Mouse (Mus musculus) right cerebral cortex, postnatal 14 days (tissue): ENCODE results near the gene Cdh22.

Experiments used
- DNase-seq: peaks from one replicate; pipeline ENCODE4 v3.0.0; 2022

Gene Cdh22

DNA sequence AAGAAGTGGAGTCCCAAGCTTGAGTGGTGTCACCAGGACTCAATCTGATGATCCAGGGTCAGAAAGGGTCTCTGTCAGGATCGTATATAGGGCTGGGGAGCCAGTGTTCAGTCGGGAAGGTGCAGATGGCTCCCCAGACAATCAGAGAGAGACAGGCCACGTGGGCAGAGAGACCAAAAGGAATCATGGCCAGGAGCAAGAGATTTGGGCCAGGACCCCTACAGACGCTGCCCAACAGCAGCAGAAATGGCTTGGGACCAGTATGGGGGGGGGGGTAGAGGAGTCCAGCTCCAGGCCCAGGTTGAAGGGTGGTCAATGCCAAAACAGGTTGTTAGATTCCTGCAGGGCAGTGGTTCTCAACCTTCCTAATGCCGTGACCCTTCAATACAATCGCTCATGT lies 29.2 kb downstream of the Cdh22 start:
- DNase-seq, result no peak

DNA sequence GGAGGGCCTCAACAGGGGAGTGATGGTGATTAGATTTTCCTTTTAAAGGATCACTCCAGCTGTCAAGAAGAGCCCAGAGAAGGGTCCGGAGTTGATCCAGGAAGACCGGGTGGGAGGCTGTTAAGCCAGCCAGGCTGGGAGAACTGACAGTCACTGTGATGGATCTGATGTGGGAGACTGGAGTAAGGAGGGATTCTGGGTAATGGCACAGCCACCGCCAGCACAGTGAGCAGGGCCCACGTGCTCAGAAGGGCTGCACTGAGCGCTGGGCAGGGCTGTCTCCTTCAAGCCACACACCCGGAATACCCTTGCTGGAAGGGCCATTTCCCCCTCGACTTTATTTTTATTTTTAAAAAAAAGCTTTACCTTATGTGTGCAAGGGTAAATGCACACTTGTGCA lies 29.7 kb downstream of the Cdh22 start:
- DNase-seq, result no peak

DNA sequence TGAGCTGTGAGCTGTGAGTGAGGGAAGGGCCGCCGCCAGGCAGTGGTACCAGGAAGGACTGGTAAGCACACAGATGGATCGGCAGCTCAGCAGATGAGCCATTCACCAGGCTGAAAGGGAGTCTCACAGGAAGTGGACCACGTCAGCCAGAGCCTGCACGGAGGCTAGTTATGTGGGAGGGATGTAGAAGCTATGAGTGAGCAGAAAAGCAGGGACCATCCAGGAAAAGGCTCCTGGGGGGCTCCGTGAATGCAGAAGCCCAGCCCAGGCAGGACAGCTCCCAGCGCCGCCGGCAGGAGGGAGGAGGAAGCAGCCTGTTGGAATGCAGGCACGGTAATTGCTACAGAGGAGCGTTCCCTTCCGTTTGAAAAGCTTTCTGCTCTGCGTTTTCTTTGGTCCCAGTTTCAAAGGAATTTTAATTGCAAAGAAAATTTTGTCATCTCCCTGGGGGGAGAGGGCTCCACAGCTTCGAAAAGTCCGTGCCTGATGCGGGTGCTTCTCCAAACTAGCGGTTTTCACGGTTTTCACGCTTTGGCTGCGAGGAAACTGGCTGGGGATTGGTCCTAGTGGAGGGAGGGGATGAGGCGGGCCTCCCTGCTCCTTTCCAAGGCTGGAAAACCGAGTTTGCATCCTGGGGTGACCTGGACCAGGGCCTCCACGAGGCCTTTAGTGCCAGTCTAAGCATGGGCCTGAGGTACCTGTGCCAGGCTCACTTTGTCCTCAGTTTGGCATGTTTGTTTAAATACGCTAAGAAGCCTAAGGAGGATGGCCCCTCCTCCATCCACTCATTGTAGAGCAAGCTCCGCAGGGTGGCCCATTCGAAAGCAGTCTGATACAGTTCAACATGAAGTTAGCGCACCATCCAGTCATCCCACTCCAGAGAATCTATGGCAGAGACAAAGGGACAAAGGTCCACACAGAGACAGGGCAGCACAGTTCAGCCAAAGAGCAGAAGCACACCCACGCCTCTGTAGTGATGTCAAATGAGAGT lies 32.6 kb downstream of the Cdh22 start:
- DNase-seq, result peak; percentile 51

DNA sequence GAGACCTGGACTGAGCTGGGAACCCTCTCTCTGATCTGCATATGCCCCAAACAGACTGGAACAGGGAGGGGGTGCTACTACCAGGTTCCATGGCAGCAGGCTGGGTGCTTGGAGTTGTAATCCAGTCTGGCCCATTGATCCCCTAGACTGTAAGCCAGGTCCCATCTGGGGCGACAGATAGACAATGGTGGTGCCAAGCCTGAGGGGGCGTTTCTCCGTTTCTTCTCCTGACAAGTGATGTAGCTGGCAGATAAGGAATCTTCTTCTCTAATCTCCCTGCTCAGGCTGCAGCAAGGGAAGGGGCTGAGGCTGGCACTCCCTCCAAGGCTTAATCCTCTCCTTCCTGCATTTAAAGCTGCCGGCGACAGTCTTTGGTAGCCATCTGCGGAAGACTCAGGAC lies 37.1 kb downstream of the Cdh22 start:
- DNase-seq, result no peak

DNA sequence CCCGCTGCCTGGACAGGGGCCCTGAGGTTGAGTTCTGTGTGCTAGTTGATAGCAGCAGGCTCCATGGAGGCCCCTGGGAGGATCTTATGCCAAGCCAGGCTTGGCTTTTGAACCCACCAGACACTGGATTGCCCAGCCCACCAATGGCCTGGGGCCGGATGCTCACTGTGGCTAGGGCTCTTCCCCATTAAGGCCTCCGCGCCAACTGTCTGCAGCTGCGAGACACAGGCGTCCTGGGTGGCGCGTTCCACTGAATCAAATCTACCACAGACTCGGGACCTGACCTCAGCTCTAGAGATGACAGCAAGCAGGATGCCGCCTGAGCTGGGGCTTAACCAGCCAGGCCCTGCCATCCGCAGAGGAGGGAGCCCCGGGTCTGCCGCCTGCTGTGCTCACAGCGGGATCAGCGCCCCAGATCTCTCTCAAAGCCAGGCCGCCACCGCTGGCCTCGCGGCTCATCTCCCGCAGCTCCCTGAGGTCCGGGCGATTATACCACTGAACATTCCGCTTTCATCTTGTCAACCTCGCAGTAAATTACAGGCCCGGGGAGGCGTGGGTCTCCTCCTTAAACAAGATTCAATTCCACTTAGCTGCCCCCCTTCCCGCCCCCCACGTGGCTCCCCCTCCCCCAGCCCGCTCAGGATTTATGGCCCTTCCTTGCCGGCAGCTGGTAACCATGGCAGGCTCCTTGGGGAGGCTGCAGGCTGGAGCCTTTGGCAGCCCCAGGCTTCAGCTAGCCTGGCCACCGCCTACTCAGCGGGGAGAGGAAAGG lies 39.1 kb downstream of the Cdh22 start:
- no peak for DNase-seq

DNA sequence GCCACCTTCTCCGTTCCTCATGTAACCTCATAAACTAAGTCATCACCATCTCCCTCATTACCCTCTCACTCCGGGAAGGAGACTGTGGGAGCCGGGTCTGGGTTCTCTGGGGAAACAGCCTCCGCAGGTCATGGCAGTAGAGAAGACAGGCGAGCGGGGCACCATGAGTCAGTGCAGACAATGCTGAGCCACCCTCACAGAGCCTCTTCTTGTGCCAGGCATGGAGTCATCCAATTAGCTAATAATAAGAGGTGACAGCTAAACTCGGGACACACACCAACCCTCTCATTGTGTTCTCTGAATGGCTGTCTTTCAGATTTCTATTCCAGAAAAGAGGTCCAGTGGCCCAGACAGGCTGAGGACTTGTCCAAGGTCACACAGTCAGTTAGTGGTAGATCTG lies 43.2 kb downstream of the Cdh22 start:
- DNase-seq, result no peak

DNA sequence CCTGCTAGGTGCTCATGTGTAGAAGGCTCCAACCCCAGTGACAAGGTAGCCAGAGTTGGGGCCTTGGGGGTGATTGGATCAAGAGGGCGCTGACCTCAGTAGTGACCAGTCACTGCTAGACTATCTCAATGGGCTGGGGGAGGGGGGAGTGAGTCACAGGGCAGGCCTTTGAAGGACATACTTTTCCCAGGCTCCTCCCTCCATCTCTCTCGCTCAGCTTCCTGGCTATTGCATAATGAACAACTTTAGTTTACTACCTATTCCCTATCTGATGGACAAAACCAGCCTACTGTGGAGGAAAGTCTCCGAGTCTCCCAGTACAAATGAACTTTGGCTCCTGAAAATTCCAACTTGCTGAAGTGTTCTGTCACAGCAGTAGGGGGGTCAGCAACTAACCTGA lies 45.1 kb downstream of the Cdh22 start:
- no peak for DNase-seq

DNA sequence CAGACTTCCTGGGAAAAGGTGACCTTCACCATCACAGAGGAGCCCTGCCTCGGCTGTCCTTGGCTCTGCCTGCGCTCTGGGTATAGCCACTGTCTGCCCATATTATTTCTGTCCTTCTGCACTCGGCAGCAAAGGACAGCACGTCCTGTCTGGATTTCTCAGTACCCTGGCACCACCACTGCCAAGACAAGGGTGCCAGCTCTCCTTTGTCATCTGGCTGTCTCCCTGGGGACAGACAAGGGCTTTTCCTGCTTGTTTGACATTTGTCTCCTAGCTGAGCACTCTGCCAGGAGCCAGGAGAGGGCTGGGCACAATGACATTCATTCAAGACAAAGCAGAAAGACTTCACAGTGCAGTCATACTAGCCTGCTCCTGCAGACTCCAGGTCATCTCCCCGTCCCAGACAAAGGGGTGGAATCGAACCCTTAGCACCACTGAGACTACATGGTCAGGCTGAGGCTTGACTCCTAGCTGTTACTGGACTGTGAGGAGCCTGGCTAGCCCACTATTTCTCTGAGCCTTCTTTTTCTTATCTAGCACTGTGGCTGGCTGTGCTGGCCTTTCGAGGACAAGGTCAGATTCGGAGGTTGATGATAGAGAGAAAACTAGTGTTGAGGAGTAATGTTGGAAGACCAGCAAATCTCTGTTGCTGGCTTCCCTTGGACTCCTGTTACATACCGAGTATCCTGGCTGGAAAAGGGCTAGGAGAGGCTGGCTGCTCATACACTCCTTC lies 46.8 kb downstream of the Cdh22 start:
- no peak for DNase-seq

DNA sequence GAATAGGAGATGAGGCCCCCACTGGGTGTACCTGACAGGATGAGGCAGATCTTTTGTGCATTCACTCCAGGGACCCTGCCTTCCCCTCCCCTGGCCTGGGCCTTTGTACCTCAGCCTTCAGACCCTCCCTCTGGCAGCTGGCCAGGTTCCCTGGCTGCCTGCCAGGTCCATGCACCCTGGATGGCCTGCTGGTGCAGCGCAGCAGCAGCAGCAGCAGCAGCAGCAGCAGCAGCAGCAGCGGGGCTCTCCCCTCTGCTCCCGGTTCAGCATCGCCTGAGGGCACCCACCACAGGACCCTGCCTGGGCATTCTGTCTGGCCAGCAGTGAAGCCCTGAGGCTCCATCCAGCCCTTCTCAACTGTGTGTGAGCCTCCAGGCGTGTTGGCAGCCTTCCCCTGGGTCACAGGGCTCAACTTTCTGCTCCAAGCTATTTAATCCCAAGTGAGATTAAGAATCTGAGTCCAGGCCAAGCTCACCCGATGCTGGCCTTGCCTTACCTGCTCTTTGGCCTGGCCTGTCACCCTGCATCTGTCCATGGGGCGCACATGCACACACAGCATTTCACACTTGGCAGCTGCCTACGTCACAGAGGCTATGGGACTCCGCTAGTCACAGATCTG lies 50.5 kb downstream of the Cdh22 start:
- no peak for DNase-seq

DNA sequence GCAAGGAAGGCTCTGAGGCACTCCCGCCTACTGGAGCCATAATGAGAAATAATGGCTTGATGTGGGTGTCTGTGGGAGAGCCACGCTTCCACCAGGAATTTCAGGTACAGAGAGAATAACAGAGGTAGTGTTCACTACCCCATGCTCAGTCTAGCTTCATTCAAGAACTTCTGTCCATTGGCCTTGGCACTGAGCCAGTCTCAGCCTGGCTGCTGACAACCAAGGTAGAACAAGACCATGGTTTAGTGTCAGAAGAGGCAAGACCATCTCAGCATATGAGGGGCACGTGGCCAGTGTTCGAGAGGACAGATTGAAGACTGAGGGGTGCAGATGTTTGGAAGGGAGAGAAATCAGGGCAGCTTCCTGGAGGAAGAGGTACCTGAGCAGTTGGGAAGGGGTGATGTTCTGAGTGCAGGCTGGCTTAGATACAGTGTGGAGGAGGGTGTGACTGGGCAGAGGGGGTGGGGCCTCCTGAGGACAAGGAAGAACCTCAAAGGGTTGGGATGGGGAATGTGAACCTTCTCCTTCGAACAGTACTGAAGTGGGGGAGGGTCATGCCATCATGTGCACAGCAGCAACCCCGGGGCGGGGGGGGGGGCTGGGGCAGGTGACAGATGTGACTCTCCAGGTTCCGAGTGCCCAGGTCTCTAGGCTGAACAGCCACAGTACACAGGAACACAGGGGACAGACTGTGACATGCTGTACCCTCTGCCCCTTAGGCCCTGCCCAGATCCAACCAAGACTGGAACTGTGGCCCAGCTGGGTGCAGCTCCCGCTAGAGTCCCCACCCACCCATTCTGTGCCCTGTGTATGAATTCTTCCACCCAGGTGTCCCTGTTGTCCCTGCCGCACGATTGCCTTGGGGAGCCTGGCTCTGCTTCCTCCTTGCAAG lies 52.3 kb downstream of the Cdh22 start:
- DNase-seq, result no peak

DNA sequence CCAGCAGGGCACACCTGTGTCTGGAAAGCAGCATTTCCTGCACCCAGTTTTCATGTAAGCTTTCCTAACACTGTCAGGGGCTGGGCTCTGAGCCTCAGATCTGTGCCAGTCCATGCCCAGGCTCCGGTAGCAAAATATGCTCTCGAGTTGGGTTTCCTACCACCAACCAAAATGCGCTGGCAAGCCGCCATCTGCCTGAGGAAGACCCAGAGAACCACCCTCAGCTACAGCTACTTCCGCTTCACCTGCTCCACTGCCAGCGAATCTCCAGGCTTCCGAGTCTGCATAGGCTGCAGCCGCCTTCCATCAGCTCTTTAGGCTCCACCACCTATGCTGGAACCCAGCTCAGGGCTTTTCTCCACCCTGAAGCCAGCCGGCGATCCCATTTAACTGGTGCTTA lies 55.4 kb downstream of the Cdh22 start:
- peak; percentile 50 for DNase-seq

DNA sequence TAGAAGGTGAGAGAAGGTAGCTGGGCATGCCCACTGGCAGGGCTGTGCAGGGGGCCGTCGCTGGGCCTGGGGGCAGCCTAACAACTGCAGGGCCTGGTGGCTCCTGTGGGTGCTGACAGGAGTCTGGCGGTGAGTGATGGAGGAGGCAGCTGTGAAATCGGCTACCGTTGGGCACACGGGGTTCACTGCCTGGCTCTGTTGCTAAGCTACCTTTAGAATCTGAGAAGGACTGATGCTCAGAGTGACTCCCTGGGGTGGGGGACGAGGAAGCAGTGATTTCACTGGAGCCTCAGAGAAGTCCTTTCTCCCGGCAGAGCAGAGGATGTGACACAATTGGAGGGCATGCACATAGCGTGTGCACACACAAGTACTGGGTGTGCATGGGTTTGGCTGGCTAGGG lies 57.7 kb downstream of the Cdh22 start:
- DNase-seq, result no peak

DNA sequence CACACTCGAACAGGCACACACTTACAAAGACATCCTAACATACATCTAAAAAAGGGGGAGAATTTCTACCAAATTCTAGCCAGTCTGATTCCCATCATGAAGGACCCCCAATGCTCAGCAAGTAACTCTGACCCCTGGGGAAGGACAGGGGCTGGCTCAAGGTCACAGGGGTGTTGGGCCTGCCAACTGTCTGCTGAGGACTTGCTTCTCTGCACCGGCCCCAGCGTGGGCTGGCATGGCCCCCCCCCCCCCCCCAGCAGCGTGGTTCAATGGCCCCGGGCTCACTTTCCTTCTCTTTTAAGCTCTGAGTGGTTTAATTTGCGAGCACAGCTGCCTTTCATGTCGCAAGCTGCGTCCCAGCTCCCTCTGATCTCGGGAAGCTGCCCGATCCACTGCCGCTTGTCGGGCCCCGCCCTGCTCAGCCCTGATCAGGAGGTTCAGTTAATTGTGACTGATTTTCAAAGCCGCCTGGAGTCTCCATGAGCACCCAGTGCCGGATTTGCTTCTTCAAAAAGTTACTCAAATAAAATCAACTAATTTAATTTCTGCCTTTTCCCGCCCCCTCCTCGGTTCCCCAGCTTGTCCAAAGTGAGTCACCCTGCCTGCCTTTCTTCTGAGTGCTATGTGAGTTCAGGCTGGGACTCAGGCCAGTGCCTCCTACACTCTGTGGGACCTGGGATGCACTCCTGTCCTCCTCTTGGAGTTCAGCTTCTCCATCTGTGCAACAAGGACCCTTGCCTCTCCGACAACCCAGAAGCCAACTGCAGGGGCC lies 67.8 kb downstream of the Cdh22 start:
- peak; percentile 26 for DNase-seq

DNA sequence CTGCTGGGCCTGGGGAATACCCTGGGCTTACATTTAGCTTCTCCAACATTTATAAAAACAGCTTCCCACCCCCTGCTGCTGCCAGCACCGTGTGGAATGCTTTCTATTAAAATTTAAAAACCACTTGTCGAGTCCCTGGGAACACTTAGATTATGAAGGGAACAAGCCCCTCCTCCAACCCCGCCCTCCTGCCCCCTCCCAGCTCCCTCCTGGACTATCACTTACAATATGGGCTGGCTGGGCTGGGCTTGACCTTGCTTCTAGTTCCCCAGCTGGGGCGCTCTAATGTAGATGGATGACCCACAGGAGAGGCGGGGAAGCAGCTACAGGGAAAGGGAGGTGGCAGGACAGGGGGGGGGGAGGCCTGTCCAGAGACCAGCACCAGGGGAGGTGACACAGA lies 72.4 kb downstream of the Cdh22 start:
- no peak for DNase-seq

DNA sequence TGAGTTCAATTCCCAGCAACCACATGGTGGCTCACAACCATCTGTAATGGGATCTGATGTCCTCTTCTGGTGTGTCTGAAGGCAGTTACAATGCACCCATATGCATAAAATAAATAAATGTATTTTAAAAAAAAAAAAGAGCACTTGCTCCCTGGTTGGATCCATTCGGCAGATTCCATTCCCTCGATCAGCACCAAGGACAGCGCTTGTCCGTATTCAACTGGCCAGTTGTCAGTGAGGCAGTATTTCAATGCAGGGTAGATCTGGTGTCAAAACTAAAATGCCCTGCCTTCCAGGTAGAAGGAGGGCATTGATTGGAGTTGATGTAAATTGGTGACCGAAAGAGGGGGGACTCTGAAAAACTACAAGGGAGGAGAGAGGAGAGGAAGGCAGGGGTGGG lies 74.2 kb downstream of the Cdh22 start:
- no peak for DNase-seq

DNA sequence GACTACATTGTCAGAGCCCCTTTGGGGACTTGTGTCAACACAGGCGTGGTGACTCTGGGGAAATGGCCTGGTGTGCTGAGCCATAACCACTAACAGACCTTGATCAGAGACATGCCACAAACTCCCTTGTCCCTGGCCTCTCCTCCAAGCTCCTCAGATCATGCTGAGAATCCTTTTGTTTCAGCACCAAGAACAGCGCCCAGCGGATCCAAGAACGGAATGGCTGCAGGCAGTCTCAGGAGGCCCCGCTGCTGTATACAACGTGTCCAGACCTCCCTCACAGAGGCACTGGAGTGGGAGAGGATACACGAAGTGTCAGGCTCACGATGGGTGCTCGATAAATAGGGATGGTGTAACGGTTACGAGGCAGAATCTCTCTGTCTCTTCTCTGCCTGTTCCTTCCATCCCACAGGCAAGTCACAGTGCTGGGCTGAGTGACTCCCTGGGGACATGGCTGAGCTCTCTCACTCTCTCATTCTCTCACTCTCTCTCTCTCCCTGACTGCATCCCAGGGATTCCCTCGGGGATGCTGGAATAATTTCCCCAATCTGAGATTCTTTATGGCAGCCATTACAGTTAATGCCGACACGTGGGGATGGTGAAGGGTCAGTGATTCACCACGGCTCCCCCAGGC lies 75.5 kb downstream of the Cdh22 start:
- DNase-seq, result no peak

DNA sequence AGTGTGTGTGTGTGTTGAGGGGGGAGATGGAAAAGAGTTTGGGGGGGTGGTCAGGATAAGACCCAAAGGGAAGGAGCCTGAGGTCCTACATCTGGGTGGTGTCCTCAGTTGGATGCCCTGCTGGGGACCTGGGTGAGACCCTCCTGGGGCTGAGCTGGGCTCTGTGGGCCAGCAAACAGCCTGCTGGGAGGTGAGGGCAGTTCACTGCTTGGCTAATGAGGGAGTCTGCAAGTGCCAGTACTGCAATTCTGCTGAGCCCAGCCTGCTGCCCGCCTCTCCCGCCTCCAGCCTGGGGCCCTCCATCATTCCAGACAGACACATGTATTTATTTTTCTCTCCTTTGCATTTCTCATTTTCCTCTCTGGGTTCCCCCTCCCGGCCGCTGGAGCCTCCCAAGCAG lies 76.3 kb downstream of the Cdh22 start:
- DNase-seq, result no peak

DNA sequence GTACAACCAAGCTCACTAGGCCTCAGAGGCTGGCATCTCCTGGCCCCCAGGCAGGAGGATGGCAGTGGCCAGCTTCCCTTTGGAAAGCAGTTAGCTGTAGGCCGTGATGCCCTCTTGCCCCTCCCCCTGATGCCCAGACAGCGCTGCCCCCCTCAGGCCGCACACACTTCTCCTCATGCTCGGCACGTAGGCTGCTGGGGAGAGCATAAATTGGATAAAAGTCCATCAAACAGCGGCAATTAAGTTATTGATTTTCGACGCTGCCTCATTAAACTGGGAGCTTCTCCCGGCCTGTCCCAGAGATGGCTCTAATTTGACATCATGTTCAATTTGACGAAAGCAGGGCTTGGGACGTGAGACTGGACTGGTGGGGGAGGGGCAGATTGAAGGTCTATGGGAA lies 76.8 kb downstream of the Cdh22 start:
- no peak for DNase-seq

DNA sequence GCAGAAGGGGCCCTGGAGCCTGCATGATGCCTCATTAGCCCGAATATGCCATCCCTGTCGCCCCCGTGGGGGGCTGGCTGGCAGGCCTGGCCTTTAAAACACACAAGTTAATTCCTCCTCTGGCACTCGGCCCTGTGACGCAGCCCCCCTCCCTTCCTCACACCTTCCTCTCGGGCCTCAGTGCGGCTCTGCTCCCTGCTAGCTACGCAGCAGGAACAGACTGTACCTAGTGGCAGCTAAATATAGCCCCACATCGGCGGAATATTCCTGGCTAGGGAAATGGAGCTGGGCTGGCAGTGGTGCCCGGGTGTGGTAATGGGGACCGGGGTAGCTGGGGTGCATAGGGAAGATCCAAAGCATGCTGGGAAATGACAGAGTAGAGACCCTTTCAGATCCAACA lies 81.6 kb downstream of the Cdh22 start:
- DNase-seq, result peak; percentile 53

DNA sequence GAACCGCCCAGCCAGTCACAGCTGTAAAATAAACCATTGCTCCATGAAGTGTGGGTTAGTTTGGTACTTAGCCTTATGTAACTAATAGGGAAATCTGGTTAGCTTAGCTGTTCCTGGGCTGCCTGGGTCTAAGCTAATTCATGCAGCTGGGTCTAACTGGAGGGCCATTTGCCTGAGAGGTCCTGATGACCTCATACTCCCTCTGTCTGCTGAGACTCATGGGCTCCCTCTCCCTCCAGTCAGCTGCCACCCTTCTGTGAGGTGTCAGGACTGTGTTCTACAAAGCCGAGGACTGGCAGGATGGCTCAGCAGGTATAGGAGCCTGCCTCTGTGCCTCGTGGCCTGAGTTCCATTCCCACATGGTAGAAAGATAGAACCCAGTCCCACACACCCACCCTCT lies 84.9 kb downstream of the Cdh22 start:
- no peak for DNase-seq

DNA sequence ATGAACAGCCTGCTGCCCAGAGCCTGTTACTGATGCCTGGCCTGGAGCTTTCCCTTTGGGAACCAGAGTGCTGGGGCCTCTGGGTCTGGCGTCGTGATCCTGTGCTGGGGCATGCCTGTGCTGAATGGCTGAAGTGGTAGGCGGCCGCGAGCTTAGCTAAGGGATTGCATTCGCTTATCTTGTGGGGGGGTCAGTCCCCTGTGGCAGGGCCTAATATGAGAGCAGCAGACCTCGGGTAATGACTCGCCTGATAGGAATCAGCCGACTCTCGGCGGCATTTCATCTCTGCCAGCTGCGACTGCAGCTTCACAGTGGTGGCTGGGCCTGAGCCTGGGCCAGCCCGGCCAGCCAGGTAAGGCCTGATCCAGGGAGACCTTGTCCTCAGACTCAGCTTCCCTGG lies 88.8 kb downstream of the Cdh22 start:
- no peak for DNase-seq
